Mouse (Mus musculus): Measurements from ENCODE around the gene Rere.

DNA sequence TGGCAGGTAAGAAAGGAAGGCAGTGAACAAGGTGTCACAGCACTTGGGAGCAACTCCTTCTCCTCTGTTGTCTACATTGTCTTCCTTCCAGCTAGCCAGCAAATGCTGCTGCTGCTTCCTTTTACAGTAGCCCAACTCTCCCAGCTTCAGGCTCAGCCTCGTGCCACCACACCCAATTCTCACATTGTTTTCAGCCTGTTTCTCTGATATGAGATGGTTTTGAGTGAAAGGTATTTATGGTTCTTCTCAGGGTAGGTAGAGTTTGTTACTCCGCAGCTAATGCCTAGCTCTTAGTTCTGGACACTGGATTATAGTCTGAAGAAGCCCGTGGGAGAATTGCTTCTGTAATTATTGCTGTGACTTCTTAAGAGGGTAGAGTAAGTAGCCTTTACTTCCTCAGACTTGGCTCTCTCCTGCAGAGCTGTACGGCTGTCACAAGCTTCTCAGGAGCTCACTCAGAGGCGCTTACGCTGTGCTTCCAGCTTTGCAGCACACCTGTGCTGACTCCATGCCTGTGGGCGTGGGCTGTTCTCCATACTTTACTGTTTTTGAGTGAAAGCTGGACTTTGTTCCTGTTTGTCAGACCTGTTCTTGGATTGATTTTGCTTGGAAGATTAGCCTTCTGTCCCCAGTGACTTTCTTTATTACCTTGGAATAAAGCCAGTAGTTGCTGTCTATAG lies 212.0 kb downstream of the Rere start:
- no peak for TF ChIP-seq POLR2A (IDR thresholded peaks at IDR 0.05; ENCODE audit: low read depth, low read length)
- no peak for TF ChIP-seq CTCF (conservative IDR thresholded peaks at IDR 0.05; ENCODE audit: insufficient read depth, insufficient read length, low read depth, low read length)
